Mouse (Mus musculus) adrenal gland, postnatal 10 days (tissue): ENCODE results near the gene Tk1. TPM values are rescaled to one million over a fixed set of nuclear protein-coding genes. Genes with fewer than 3 reads are reported as not detected.
"Not testable (repeated sequence)": the region's sequence is repeated elsewhere in the genome, so short reads cannot be mapped to it uniquely, and the experiment has no call there.

ENCODE experiments used
- DNase-seq: peaks from one replicate; pipeline ENCODE4 v3.0.0; 2021; ENCODE audit warnings: mixed read lengths
- total RNA-seq, 2 experiments: library from RNA; stranded (reverse); gene quantifications; 2 replicates each; pipeline ENCODE4 v1.2.3; 2021

Tk1 gene
- total RNA-seq, 2 experiments from 2014 or later: 39.7 to 47.3 TPM

DNA sequence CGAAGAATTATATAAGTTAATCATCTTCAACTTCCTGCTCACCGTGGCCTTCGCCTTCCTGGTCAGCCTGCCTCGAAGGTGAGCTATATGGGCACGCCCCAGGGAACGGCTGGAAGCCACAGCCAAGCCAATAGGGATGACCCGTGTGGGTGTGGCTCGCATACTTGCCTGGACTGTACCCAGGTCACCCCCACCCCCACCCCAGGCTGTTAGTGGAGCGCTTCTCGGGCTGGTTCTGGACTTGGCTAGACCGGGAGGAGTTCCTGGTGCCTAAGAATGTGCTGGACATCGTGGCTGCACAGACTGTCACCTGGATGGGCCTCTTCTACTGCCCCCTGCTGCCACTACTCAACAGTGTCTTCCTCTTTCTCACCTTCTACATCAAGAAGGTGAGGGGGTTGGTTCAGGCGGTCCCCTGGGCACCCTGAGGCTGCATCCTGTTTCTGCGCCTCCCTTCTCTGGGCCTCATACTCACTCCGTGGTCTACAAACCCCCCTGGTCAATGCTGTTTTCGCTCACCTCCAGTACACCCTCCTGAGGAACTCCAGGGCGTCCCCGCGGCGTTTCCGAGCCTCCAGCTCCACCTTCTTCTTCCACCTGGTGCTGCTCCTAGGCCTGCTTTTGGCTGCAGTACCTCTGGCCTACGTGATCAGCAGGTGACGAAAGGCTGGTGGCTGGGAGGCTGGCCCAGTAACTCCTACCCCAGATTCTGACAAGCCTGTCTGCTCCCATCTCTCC, 35.0 kb downstream of the Tk1 start:
- DNase-seq: no peak

DNA sequence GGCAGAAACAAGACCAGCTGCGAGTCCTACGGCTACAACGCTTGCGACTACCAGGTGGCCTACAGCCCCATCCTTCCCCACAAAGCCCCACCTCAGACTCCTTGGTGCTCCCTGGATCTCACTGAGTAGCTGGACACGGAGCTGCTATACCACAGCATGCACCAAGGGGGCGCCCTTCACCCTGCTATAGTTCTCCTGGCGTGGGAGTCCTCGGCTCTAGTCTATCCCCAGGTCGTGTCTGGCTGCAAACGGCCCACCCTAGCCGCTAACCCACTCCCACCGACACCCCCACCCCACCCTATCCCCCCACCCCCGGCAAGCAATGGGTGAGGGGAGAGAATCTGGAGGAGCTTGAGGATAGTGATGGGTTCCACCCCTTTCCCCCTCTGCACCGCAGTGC, 35.6 kb downstream of the Tk1 start:
- DNase-seq: peak; percentile 87

DNA sequence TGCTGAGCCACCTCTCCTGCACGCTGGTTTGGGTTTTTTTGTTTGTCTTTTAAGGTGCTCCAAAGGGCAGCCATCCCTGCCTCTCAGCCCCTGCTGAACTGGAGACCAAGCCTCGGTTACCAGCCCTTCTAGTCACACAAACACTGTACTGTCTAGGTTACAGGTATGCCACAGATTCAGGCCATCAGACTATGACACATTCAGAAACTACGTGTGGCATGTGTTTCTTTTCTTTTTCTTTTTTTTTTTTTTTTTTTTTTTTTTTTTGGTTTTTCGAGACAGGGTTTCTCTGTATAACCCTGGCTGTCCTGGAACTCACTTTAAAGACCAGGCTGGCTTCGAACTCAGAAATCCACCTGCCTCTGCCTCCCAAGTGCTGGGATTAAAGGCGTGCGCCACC, 37.4 kb downstream of the Tk1 start:
- DNase-seq: not testable (repeated sequence)

DNA sequence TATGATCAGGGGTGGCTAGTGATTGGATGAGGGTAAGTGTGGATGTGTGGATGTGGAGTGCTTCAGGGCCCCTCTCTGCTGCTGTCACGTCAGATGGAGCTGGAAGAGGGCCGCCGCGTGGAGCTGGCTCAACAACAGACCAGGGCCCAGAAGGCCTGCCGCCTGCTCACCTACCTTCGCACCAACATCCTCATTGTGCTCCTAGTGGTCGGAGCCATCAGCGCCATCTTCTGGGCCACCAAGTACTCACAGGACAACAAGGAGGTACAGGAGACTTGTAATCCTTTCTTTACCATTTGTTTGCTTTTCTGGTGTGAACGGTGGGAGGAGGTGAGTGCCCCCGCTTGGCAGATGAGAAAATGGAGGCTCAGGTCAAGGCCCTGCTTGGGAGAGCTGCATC, 39.6 kb downstream of the Tk1 start:
- DNase-seq: peak; percentile 77

DNA sequence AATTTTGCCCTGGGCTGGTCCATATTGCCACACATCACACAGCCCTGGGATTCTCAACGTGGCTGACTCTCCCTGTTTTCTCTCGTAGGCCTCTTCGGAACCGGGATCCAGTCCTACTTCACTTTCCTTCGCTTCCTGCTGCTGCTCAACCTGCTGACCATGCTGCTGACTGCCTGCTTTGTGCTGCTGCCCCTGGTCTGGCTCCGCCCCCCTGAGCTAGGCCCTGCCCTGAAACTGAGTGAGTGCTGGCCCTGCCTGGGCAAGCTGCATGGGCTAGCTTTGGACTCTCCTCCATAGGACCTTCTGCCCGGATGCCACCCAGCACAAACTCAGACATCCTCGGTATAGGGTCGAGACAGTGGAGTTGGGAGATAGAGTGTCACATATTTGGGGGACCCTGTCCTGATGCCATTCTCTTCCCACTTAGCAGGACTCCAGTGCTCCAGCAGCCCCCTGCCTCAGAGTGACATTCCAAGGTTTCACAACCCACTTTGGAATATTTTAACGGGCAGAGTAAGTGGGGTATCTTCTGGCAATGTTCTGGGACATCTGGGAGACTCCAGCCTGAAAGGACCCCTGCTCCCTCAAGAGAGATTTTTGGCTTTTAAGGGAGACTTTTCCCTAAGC, 42.1 kb downstream of the Tk1 start:
- DNase-seq: peak; percentile 47

DNA sequence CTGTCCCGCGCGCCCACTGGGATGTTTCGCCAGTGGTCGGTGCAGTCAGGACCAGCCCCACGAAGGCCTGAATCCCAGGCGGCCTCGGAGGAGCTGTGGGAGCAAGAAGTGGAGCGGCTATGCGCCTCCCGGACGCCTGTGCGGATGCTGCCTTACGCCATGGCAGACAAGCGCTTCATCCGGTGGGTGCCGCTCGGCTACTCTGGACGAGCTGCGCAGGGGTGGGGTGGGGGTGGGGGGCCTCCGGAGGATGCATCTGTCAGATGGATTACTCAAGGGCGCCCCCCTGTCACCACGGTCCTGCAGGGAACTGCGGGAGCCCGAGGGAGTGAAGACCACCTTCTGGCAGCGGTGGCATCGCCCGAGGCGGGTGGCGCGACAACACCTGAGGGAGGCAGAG, 42.8 kb downstream of the Tk1 start:
- DNase-seq: peak; percentile 71

DNA sequence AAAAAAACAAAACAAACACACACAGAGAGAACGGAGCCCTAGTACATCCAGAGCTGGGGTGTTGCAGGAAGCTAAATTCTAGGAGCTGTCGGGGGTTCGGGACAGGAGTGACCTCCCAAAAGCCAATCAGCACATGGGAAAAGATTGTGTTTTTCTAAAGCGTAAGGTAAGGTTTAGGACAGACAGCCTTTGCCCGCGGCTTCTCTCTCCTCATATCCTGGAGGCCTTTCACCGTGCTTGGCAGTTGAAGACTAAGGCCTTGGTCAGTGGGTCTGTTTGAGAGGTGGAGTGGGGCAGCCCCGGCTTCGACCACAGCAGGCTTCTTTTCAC, 43.2 kb downstream of the Tk1 start:
- DNase-seq: no peak

DNA sequence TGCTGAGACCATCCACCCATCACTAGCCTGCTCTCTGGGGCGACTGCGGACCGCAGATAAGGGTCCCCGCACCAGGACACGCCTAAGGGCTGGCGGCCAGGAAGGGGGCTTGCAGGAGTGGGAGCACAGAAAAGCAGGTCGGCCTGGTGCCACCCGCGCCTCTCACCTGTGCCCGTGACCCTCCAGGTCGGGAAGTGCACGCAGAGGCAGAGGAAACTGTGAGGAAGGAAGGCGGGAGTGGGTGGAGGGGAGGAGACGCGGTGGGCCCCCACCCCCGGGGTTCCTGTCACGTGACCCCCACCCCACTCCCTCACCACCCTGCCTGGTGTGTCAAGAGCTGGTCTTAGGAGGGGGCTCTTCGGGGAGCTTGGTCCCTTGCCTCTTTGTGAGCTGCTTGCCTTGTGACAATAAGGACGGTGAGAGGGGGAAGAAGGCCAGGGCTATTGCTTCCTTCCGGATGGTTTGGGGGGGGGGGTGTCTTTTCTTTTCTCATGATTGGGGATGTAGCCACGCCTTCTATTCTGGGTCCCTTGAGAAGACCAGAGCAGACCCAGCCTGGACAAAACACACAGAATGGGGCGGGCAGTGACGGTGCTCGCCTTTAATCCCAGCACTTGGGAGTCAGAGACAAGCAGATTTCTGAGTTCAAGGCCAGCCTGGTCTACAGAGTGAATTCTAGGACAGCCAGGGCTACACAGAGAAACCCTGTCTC, 43.7 kb downstream of the Tk1 start, which contains the start of the genes Tmc8 and Tmc6:
Gene Tmc8, plus strand, starts transcription at position 84 of the 712 bp plus-strand sequence.
Gene Tmc6, minus strand, starts transcription at position 206 of the 712 bp plus-strand sequence.
- DNase-seq: peak; percentile 60

DNA sequence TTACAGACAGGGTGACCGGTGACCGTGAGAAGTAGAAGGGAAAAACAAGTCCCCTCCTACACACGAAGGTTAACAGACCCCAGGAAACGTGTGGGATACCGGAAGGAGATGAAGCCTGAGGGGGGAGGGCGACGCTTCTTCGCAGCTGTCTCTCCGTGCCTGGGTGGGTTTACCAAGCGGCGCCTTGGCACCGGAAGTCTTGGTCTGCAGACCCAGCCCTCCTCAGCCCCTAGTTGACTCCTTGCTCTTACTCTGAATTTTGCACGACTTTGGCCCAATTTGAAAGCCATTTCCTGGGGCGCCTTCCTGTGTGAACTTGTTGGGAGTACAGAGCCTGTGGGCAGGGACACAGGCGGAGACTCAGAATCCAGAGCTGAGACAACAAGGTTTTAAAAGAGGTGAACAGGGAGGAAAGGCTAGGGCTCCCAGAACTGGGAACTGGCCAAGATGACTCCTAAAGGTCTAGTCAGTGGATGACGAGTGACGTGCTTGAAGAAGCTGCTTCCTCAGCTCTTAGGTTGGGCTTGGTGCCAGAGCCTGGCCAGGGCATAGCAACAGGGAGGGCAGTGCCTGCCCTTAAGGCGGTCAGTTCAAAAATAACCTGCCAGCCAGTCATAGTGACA, 44.6 kb downstream of the Tk1 start:
- peak; percentile 88 for DNase-seq

DNA sequence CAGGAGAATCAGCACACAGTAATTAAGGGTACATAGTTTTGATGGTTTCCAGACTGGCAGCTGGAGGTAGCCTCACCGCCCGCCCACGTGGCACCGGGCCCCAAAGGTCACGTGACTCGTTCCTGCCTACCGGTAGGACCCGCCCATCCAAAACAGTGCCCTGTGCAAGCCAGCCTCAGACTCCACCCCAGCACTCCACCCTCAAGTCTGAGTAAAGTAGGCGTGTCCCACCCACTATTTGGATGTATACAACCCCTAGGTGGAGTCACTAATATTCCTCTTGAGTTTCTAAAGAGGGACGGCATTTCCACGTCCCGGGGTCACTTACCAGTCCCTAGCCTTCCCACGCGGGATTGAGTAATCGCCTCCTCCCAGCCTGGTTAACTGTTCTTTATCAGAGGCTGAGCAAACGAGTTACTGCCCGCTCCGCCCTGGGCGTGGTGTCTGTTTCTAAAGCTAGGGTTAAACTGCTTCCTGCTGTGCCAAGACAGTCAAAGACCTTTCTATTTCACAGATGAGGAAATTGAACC, 45.2 kb downstream of the Tk1 start:
- peak; percentile 94 for DNase-seq

DNA sequence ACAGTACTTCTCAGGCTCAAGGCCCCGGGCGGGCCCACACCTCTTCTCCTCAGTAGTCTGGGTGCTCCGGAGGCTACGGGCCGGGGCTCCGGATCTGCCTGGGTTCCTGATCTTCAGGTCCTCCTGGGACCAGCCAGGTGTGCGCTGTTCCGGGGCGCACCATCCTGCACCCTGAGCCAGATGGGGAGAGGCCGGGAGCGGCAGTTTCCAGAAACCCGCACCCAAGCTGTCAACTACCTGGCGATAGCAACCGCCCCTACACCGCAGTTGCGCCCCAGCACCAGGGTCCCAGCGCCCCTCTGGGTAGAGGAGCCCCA, 45.7 kb downstream of the Tk1 start:
- no peak for DNase-seq

DNA sequence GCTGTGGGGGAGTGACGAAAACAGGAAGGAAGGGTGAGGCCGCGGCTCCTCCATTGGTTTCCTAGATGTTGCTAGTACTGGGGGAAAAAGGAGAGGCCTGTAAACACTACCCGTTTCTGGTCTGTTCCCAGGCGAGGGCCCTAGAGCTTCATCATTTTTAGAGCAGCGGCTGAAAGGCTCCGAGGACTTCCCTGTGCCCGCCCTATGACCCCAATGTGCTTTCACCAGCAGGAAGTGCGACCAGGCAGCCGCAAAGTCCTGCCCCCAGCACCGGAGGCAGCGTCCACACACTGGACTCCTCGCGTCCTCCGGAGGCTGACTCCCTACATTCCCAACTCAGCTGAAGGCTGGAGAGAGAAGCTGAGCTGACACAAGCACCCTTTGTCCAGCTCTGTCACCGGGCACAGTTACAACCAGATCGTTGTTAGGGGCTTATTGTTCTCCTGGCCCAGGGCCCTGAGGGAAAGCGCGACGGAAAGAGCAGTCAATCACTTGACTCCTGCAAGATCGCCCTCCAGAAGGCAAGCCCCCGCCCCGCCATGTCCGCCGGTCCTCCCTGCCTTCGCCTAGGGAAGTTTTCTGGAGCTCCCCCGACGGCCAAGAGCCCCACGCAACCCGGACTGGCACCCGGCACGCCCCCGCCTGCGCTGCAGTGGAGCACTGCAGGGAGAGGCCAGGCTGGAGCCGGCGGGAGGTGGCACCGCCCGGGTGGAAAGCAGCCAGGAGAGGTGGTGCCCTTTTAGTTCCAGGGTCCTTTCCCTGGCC, 46.3 kb downstream of the Tk1 start:
- DNase-seq: peak; percentile 86

DNA sequence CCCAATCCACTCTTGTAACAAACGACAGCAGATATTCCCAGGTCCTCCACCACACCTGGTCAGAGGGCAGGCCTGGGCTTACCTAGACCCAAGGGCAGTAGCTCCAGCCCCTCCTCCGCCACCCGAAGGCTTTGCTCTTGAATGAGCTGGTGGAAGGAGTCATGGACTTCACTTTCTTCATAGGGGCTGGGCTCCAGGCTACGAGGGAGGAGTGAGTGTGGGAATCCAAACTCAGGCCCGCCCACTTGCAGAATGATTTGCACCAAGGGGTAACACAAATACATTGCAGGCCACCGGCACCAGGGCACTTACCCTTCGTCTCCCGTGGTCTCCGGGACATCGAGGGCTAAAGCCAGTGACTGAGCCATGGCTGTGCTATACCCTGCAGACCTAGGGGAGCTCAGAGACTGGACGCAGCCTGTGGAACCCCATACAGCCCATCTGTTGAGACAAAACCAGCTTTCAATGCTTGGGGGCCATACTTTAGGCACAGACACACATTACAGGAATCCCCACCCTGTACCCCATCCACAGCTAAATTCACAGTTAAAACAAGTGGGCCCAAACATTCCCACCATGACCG, 47.0 kb downstream of the Tk1 start:
- peak; percentile 56 for DNase-seq

DNA sequence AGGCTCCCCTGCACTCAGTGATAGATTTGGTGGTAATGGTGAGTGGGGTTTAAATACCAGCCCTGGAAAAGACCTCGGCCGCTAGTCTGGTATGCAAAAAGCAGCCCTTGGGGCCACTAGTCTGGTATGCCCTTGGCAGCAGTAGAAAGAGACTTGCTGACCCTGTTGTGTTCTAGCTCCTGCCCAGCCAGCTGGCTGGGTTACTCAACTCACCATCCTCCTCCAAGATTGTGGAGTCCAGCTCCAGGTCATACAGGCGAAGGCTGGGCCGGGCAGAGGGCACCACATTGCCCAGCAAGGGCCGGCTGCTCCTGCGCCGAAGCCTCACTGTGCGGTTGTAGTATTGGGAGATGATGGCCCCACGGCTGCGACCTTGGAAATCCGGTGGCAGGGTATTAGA, 47.9 kb downstream of the Tk1 start:
- peak; percentile 58 for DNase-seq

DNA sequence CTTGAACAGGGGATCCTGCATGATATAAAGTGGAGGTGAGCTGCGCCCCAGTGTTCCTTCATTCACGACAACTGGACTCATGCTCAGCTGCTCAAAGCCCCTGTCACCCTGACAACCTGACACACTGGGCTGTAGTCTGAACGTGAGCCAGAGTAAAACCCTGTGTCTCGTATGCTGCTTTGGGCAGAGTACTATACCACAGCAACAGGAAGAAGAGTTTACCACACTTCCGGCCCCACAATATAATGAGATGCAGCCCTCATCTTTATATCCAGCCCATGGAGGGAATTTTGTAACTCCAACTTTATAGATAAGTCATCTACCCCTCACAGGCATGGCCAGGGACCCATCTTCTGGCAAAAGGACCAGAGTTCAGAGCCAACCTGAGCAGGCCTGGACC, 48.8 kb downstream of the Tk1 start:
- no peak for DNase-seq

DNA sequence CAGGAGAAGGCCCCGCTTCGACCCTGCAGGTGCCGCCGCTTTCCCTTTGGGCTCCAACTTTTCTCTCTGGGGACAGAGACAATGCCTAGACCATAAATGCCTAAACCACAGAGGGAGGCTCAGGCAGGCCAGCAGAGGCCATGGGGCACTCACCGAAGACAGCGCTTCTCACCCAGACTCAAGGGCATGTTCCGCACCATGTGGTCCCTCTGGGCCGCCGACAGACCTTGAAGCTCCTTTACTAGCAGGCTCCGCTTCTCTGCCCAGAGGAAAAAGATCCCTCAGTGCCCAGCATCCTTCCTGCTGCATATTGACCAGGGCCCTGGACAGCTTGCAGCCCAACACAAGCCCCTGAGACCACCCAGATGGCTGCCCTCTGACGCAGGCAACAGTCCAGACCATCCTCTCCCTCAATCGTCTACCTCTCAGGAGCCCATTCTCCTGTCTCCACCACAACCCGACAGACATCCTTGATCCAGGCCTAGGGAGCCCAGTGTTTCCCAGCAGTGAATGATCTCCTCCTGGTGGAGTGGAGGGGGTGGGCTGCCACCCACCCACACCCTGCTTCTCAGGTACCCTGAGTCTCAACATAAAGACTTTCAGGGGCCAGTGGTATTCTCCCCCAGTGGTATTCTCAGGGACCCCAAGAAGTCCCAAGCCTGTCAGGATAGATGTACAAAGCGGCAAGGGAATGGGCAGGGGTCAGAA, 49.7 kb downstream of the Tk1 start:
- peak; percentile 66 for DNase-seq

DNA sequence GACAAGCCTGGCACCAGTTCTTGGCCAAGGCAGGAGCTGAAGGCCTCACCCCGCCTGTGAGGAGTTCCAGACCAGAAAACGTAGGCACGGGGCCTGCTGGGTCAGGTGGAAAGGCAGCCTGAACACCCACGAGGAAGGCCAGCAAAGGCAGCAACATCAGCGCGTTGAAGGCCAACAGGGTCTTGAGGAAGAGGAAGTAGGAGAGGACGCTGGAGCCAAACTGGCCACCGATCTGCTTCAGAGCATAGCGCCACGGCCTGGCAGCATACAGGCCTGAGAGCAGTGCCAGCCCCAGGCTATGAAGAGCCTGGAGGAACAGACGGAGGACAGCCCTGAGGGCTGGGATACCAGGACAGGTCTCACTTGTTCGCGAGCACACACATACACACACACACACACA, 50.4 kb downstream of the Tk1 start:
- DNase-seq: no peak

DNA sequence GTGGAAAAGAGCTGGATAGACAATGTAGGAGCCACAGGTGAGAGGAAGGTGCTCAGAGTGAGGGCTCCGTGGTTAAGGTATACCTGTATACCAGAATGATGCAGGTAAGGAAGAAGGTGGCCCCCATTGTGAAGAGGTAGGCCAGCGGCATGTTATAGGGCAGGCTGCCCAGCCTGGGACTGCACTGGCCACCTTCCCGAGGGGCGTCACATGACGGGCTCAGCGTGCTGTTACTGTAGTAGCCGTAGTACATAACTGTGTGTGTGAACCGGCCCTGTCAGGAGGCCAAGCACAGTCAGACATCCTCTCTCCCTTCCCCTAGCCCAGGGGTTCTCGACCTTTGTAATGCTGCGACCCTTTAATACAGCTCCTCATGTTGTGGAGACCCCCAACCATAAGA, 51.0 kb downstream of the Tk1 start:
- DNase-seq: no peak

DNA sequence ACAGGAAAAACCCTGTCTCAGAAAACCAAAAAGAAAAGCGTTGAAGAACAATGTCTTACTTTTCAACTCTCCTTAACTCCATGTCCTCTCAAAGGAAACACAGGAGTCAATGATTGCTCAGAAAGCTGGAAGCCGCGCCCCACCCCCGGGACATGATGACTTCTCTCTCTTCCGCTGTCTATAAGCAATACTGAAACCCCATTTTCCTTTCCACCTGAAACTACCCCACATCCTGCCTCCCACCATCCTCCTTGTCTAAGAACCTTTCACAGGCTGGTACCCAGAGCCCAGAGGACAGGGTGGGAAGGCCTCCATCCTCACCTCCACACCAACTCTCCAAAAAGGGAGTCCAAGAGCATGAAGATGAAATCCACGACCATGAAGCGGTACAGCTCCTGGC, 53.5 kb downstream of the Tk1 start:
- DNase-seq: no peak

DNA sequence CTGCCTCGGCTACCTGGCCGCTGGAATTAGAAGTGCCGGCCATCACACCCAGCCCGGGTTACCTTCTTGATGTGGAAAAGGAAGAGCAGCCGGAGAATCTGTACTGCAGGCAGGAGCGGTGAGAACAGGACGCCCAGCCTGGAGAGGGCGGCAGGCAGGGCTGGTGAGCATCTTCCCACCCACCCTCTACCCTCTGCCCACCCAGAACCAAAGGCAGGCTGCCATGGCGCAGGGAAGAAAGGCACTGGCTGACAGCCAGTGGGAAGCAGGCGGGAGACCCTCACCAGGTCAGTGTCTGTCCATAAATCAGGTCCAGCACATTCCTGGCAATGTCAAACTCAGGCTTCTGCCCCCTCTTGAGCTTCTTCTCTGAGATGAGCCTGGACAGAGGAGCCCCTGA, 55.5 kb downstream of the Tk1 start:
- no peak for DNase-seq

DNA sequence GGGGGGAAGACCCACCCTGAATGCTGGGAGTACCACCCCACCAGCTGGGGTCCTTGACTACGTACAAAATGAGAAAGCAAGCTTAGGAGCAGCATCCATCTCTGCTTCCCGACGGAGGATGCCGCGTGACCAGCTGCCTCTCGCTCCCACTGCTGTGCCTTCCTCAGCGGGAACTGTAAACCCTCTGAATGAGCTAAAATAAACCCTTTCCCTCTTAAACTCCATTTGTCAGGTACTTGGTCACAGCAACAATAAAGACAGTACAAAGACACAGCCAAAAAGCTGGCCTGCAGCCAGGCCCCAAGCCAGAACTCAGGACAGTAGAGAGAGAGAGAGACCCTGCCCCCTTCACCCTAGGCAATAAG, 56.2 kb downstream of the Tk1 start:
- DNase-seq: no peak
